Mouse (Mus musculus): ENCODE results near the gene Timm8b.

Gene Timm8b

DNA sequence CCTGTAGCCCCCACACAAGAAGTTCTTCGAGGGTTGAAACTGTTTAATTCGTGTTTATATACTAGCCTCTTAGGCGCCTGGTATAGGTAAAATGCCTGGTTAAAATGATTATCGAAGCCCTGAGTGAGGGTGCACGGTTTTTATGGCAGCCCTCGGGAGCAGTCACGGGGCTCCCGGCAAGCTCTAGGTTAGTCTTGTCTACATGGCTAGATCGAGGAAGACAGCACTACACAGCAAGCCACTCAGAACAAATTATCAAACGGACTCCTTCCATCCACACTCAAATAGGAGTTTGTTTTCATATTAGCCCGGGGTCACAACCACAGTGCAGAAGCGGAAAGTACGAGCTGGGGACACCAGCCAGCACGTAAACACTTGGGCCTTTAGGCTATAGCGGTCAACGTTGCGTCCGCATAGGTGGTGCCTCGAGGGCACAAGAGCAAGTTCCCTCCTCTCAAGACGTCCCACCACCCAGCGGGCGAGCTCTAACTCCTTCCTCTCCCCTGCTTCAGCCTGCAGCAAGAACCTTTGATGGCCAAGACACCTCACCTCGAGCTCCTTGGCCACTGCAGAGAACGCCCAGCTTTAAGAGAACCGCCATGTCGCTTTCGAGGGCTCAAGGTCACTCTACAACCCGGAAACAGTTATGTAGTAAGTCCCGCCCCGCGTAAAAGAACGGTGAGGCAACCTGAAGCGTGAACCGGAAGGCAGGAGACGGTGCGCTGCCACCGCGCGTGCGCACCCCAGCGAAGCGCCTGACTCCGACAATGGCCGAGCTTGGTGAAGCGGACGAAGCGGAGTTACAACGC lies at the start of gene Timm8b, which contains the start of gene Sdhd:
Gene Timm8b (plus strand): TSS at position 722 of the 809 bp plus-strand sequence.
Gene Sdhd (minus strand): TSS at position 624 of the 809 bp plus-strand sequence.
- DNase-seq = peak; percentile 96

DNA sequence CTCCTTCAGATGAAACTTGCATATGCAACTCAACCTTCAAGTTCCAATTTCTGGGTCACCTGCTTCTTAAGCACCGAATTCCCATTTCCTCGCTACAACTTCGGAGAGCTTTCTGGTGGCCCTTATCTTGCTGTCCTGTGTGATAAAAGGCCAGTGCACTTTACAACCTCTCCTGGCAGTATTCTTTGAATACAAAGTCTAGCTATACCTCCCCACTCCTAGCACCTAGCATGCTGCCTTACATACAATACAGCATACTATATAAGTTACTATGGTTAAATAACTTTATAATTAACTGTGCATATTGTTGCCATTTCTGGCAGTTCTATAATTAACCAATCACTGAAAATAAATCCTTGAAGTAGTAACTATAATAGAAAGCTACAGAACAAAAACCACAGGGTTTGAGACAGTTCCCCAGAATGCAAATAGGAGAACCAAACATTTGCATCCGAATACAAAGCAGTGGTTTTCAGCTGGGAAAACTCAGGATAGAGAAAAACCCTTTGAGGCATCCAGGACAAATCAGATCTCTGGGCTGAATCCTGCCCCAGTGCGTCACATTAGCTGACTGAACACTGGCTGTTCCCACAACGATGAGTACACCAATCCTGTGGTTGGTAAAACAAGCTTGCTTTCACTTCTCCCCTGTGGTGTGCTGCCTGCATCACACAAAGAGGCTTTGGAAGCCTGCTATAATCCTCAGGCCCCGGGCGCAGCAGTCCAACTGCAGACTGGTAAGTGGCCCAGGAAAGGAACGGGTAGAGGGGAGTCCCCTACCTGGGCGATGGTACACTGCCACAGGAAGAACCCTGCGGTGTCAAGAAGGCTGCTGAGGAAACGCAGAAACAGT lies 49.2 kb upstream of the Timm8b start, which contains the start of gene Il18:
Gene Il18 (plus strand): TSS at position 587 of the 853 bp plus-strand sequence.
- peak; percentile 32 for DNase-seq

DNA sequence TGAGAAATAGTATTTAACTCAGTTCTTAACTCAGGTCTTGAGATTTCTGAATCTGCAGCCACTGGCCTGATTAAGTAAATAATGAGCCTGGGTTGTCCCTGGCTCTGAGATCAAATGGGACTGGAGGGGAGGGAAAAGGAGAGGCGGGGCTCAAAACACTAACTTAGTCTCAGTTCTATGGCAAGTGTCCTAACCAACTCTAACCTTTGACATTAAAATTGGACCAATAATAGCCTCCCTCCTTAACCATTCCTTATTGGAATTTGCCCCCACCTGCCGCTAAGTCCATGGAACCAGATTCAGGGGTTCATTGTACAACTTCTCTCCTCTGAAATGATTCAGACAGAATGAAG lies 48.6 kb upstream of the Timm8b start, which contains the start of gene Bco2:
Gene Bco2 (minus strand): TSS at position 88 of the 353 bp plus-strand sequence.
- DNase-seq = no peak

DNA sequence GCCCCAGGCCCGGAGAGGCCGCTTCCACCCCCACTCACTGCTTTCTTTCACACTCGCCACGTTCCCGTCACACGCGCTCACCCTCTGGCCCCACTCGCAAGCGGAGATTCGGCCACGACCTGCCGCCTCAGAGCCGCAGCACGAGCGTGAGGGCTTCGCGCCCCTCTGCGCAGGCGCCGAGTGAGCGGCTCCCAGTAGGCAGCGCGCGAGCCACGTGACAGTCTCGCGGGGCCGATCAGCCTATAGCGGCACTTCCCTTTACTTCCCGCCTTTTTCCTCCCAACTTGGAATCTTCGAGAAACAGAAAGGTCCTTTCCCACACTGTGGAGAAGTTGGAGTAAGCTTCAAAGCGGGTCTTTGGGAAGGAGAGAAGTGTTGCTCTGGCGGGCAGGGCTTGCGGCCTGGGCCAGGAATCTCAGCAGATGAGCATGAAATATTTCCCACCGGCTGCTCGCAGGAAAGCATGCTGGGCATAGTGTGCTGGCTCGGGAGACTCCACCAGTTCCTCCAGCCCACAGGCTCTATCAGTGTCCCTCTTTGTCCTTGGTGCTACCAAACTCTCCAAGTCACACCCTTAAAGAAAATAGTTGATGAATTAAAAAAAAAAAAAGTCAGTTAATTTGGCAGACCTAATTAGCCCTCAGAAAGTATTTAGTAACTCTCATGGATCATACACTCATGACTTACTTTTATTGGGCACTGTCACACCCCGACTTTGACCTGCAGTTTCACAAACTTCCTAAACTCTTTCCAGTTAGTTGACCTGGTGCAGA lies 42.4 kb upstream of the Timm8b start, which contains the start of gene Tex12:
Gene Tex12 (minus strand): TSS at position 181 of the 773 bp plus-strand sequence.
- DNase-seq = no peak

DNA sequence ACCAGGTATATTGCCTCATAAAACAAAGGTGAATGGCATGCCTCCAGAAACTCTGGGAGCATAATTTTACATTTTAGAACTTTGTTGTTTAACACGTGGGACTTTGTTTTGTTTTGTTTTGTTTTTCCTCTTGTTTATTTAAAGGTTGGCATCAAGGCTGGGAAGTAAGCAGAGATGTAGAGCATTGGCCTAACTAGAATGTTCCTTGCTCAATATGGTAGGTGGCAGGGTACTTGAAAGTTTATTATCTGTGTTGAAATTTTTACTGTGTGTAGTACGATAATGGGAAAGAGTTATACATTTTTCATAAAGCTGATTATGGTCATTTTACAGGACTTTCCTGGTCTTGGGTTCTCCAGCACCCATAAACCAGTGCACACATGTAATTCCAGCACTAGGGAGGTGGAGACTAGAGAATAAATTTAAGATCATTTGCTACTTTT lies 41.8 kb upstream of the Timm8b start:
- no peak for DNase-seq

DNA sequence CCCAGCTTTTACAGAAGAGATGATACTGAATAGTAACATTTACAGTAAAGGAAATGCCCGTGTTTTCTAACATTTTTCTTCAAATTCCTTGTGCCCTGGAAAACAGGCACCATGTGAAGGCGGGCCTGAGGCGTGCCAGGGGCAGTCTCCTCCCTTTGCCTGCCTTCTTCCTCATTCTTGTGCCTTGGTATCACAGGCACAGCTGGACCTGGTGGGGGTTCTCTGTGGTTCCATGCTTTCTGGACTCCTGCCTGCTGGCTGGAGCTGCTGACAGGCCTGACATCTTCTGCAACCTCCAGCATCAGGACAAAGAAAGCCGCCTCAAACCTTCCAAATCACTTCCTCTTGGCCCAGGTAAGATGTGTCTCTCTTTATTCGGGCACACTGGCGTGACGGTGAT lies 38.5 kb upstream of the Timm8b start:
- DNase-seq = no peak

DNA sequence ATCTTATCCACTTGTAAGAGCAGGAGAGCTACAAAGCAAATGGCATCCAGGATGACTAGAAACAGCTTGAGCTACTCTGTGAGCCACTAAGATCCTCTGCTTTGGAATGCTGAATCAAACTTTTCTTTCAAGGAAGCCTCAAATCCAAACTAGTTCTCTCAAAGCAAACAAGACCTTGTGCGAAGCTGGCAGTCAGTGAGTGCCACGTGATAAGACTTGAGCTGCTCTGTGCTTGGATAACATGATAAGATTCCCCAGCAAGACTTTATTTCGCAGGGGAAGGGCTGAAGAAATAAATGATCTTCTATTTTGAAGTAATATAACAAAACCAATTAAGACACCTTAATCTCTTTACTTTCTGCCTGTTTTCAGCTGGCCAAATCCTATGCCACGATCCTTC lies 37.8 kb upstream of the Timm8b start:
- DNase-seq = no peak

DNA sequence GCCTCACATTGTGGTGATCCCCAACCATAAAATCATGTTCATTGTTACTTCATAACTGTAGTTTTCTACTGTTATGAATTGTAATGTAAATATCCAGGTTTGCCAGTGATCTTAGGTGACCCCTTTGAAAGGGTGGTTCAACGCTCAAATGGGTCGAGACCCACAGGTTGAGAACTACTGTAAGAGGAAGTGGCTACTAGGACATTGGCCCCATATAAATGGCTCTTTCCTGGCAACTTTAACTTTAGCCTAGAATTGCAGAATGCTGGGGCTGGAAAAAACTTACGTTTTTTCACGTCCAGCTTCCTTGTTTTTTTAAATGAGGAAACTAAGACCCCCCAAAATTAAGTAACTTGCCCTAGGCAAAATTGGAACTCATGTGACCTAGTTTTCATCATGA lies 36.3 kb upstream of the Timm8b start:
- no peak for DNase-seq

DNA sequence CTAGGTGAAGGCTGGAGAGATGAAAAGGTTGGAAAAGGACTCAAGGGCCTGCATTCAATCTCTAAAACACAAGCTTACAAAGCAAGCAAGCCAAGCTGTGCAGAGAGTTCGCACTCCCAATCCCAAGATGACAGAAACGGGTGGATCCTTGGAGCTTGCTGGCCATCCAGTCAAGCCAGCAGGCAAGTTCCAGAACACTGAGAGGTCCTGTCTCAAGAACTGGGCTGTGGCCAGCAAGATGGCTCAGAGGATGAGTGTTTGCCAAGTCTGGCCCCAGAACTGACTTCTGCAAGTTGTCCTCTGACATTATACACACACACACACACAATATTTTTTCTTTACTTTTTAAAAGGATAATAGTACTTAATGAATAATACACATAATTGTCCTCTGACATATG lies 35.8 kb upstream of the Timm8b start:
- no peak for DNase-seq

DNA sequence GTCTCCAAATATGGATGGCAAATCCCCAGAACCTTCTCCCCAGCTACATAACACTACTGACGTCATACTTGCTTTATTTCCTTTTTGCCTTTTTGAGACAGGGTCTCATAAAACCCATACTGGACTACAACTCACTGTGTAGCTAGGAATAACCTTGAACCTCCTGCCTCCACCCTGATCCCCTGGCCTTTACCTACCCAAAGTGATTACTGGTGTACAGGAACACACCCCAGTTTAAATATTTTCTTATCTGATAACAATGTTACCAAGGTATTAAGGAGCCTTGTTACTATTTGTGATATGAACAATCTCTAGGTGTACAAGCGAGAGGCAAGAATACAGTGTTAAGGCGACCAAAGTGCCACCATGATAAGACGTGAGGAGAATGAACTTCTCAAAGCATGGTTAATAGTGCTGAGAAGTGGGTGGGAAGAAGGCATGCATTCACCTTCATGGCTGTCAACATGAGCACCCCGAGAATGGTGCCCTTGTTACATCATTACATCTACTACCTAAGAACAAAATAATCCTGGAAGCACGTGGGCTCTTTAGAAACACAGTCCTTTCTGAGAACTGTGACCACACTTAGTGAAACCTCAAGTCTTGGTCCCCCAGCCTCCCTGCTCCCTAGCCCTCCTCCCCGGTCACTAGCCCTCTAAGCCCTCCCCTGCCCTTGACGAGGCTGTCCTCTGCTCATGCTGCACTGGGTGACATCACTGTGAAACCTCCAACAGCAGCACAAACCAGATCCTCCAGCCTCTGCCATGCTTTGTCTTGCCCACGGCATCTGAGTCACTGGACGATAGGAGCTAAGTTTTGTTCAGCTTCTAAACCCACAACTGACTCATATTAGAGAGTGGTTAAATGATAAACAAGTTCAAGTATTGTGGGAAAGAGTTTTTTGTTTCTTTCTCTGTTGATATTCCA lies 33.8 kb upstream of the Timm8b start:
- DNase-seq = no peak

DNA sequence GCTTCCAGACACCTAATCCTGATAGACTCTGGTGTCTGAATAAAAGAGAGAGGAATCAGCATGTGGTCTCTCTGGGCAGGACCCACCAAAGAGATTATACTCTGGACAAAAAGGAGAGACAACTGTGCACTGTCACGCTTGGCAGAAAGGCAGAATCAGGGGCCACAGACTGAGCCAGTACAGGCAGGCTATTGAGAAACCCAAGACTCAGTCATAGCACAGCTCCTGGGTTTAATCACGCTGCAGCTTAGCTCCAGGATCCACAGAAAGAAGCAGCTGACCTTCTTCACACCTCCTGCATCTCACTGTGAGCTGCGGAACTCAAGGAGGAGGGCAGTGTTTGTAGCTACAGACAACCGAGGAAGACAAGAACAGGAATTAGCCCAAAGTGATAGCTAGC lies 23.3 kb upstream of the Timm8b start:
- DNase-seq = no peak

DNA sequence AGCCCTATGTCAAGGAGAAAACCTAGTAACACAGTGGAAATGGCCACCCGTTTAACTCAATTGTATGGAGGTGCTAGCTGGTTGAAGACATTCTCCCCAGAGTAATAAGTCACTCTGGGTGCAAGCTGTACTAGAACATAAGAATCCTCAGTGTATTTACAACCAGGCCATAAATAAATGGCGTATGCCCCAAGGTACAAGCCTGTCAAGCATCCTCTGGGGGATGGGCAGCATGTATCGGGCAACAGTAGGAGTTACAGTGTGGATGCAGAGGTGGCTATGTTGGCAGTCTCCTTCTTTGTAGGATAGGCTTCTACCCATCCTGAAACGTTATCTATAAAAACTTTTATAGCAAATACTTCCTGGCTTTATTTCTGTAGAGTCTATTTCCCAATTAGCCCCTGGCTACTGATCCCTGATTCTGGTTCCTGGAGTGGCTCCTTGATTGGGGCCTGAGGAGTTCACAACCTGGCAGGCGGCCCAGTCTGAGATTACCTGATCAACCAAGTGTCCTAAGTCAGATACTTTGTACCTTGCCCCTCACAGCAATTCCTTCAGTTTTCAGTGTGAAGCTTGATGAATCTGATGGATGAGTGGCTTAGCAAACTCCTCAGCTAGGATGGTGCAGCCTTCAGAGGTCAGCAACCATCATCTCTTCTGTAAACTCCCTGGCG lies 18.4 kb upstream of the Timm8b start:
- DNase-seq = no peak

DNA sequence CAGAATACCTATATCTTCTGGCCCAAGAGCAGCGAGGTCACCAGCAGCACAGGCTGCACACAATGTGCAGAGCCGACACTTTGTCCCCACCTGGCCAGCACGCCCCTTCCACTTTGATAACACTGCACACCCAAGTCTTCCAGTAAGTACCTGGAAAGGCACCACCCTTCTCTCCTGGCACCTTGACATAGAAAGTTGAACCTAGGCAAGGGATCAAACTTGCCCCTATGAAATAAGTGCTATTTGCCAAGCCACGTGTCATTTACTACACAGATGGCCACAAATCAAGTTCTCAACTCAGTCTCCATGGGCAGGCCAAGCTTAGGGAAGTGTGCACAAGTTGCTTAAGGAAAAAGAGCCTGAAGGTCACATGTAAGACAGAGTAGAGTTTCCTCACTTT lies 16.8 kb upstream of the Timm8b start:
- no peak for DNase-seq

DNA sequence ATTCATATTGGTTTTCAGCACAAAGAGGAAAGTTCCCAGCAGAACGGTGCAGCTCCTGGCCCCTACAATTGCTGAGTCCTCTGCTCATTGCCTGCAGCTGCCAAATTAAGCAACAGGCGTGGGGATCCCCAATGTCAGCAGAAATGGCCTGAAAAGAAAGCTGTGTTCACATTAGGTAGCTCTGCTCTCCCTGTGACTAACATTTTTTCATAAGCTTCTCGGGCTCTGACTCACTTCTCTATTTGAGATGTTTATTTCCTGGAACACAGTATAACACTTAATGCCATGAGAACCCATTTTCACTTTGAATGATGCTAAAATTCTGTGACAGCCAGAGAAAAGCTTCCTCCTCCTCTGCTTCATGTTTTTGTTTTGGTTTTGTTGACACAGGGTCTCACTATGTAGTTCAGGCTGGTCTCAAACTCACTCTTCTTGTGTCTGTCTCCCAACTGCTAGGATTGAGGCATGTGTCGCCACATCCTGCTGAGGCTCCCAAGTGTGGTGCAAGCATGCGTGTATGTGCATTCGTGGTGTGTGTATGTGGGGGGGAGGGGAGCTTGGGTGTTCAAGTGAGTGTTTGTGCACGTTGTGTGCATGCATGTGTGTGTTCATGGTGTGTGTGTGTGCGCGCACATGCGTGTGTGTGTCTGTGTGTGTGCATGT lies 12.7 kb upstream of the Timm8b start:
- no peak for DNase-seq

DNA sequence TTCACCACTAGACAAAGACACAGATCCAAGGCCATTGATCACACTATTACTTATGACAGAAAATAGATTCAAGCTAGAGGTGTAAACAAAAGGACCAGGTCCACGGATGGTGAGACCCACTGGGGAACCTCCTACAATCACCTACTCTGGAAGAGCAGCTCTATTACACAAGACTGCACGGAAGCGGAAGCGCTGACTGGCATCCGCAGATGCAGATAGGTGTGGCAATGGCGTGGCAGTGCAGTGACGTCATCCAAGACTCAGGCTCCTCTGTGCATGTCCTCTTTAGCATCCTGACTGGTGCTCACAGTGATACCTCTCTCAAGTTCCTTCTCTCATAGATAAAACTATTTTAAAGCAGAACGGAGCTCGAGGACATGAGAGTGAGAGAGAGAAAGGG lies 10.8 kb upstream of the Timm8b start:
- no peak for DNase-seq

DNA sequence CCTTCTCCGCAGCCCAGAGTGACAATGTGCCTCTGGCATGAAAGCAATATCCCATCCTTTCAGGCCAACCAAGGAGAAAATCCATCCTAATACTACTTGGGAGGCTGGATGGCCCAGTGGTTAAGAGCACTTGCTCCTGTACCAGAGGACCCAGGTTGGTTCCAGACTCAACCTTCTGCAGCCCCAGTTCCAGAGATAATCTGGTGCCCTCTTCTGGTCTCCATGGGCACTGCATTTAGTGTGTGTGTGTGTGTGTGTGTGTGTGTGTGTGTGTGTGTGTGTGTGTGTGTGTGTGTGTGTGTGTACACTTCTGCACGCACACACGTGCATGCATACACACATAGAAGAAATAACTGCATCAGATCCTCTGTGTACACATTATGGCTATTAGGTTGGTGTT lies 10.2 kb upstream of the Timm8b start:
- no peak for DNase-seq

DNA sequence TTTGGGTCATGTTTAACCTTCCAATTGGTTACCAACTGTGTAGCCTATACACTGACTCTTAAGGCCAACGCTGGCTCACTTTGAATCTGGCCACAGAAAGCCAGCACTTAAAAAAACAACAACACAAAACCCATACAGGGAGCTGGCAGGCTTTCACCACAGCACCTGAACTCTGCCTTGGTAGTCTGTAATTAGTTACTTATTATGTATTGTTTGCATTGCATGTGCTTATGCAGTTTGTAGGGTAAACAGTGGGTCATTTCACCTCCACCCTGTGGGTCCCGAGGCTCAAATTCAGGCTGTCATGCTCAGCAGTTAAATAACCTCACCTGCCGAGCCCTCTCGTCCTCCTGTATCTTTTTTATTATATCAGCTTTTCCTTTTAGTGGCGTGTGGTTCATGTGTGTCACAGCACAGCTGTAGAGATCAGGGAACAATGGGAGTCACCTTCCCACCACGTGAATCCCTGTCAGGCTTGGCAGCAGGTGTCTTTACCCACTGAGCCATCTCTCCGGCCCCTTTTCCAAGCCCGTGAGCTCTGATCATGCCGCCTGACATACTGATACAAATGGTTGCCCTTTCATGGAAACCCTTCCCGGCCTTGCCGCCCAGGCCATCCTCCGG lies 8.8 kb upstream of the Timm8b start:
- no peak for DNase-seq

DNA sequence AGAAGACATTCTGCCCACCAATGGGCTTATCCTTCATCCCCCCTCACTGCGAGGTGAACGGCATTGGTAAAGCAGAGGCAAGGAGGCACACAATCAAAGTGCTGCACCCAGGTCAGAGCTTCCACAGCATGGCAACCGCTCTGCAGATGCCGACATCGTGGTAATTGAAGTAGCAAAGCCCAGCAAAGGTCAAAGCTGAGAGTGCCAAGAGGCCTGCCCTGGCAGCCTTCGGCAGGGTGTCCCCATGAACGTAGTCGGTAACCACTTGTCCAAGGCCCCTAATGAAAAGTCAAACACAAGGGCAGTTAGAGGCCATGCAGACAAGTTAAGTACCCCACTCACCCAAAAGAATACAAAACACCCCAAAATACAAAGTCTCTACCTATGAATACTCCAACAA lies 6.7 kb upstream of the Timm8b start:
- no peak for DNase-seq

DNA sequence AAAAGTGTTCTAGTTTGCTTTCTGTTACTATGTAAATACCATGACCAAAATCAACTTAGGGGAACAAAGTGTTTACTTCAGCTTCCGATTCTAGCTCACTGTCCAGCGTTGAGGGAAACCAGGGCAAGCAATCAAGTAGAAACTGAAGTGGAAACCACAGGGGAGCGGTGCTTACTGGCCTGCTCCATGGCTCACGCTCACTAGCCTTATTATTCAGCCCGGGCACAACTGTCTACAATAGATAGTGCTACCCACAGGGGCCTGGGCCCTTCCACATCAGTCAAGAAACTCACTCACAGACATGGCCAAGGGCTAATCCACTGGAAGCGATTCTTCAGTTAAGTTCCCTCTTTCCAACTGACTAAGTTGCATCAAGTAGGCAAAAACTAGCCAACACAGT lies 2.2 kb upstream of the Timm8b start:
- DNase-seq = no peak

Measured in cerebellum, adult 9-10 months (tissue).